Mouse (Mus musculus) inflammation-experienced regulatory T-cells (primary cell): ENCODE results near the gene Gm21304. TPM values are rescaled to one million over a fixed set of nuclear protein-coding genes. Genes with fewer than 3 reads are reported as not detected.

Experiments
- polyA plus RNA-seq, 2 experiments: library from polyadenylated mRNA; unstranded; fragments of 100-300 nt; shearing (Covaris generic); gene quantifications; one replicate each; pipeline ENCODE4 v1.2.1; 2017

Gene Gm21304
- polyA plus RNA-seq: not detected

GRCm38 (mm10) chr10:104168215-104168614 lies at the start of gene Gm21304:
Gene Gm21304, plus strand, starts transcription at chr10:104168515.

GRCm38 (mm10) chr10:104142687-104143086 lies 25.6 kb upstream of the Gm21304 start, which contains the start of gene Gm21293:
Gene Gm21293, plus strand, starts transcription at chr10:104142987.

GRCm38 (mm10) chr10:104151197-104151596 lies 17.1 kb upstream of the Gm21304 start, which contains the start of gene Gm6763:
Gene Gm6763, plus strand, starts transcription at chr10:104151497.

GRCm38 (mm10) chr10:104159706-104160105 lies 8.6 kb upstream of the Gm21304 start, which contains the start of gene Gm8764:
Gene Gm8764, plus strand, starts transcription at chr10:104160006.

GRCm38 (mm10) chr10:104176724-104177123 lies 8.4 kb downstream of the Gm21304 start, which contains the start of gene Gm21312:
Gene Gm21312, plus strand, starts transcription at chr10:104177024.

GRCm38 (mm10) chr10:104185233-104185632 lies 16.9 kb downstream of the Gm21304 start, which contains the start of gene Gm20765:
Gene Gm20765, plus strand, starts transcription at chr10:104185533.

GRCm38 (mm10) chr10:104193742-104194141 lies 25.4 kb downstream of the Gm21304 start, which contains the start of gene Gm4340:
Gene Gm4340, plus strand, starts transcription at chr10:104194042.

Other genes starting within 250 kb of the Gm21304 start
- not detected for gene Gm21293, start 25.5 kb upstream of the Gm21304 start, polyA plus RNA-seq
- not detected for gene Gm6763, start 17.0 kb upstream of the Gm21304 start, polyA plus RNA-seq
- gene Gm8764, start 8.5 kb upstream of the Gm21304 start, polyA plus RNA-seq: not detected
- gene Gm21312, start 8.5 kb downstream of the Gm21304 start, polyA plus RNA-seq: not detected
- not detected for gene Gm20765, start 17.0 kb downstream of the Gm21304 start, polyA plus RNA-seq
- 1 to 10 TPM in 1 of 2 experiments, not detected in 1; 1.9 TPM for gene Gm4340, start 25.5 kb downstream of the Gm21304 start, polyA plus RNA-seq